Mouse (Mus musculus): ENCODE data around the gene Serpinb9f. TPM values are rescaled to one million over a fixed set of nuclear protein-coding genes. Genes with fewer than 3 reads are reported as not detected.
"Not testable (repeated sequence)": the region's sequence is repeated elsewhere in the genome, so short reads cannot be mapped to it uniquely, and the experiment has no call there.

Serpinb9f gene
- not detected in 2 replicates for polyA plus RNA-seq (2016; fragmentation: Nextera tagmentation; extraction: Ambion mirVana)

DNA sequence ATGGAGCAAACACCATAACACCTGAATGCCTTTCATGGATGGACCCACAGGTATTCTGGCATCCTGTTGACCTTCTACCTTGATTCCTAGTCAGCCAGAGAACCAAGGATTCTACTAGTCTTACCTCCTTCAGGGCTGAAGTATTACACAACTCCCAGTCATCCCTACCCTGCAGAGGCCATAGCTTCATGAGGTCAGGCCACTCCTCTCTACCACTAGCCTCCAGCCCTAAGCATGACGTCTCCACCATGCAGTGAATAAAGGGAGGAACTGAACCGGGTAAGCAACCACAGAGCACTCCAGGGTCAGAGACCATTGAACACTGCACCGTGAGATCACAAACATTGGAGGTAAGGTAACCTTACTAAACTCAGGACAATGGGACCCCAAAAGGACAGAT is at the start of gene Serpinb9f:
Gene Serpinb9f, plus strand, starts transcription at position 301 of the 400 bp plus-strand sequence.
- H3K4me3 ChIP-seq (replicated peaks), result not testable (repeated sequence)

DNA sequence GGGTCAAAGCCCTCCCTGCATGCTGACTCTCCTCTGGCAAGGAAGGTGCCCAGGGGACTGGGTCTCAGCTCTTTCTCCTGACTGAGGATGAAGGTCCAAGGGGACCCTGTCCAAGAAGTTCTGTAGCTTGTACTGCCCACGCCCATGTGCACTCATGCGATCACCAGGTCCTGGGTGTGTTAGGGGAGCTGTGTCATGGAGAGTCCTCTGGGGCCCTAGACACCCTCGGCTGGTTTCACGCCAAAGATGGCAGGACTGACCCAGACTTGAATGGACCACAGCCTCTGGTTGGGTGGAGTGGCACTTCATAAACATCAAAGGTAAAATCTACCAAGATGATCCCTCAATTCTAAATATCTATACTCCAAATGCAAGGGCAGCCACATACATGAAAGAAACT is 15.2 kb upstream of the Serpinb9f start:
- not testable (repeated sequence) for H3K4me1 ChIP-seq; H3K27me3 ChIP-seq; H3K9ac ChIP-seq; H3K36me3 ChIP-seq (replicated peaks); H3K27ac ChIP-seq; H3K4me2 ChIP-seq; H3K9me3 ChIP-seq; H3K4me3 ChIP-seq (replicated peaks); ATAC-seq (ENCODE audit: low FRiP score)
- 92% methylated on average over 4 of the region's 4 CpGs for WGBS

More for the DNA sequence above, at the start of gene Serpinb9f:
- not testable (repeated sequence) for H3K27ac ChIP-seq; ATAC-seq (ENCODE audit: low FRiP score); H3K4me1 ChIP-seq; H3K4me2 ChIP-seq; H3K9me3 ChIP-seq; H3K9ac ChIP-seq; H3K27me3 ChIP-seq; H3K36me3 ChIP-seq (replicated peaks)
- 88% methylated on average over 3 of the region's 3 CpGs for WGBS

DNA sequence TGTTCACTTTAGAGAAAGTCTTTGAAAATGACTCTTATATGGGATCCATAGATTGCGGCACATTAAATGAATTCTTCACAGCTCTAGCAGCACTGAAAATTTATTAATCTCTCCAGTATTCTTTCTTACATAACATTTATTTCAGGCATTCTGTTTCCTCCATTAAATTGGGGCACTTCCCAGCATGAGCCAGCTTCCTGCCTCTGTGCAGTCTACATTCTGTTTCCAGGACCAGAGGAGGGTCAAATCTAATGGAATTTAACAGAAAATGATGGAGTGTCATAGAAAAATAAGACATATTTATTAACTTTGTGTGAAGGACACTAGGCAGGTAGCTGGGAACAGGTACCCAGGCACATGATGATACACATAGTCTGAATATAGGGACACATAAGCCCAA is 32.8 kb downstream of the Serpinb9f start:
- not testable (repeated sequence) for H3K4me3 ChIP-seq (replicated peaks); H3K27ac ChIP-seq; H3K36me3 ChIP-seq (replicated peaks); H3K4me2 ChIP-seq; ATAC-seq (ENCODE audit: low FRiP score); H3K9me3 ChIP-seq; H3K9ac ChIP-seq; H3K27me3 ChIP-seq; H3K4me1 ChIP-seq
- WGBS, result 100% methylated on average over 1 of the region's 1 CpGs

Other genes starting within 250 kb of the Serpinb9f start
- gene Serpinb1b, start 245.5 kb upstream of the Serpinb9f start, polyA plus RNA-seq (2016; fragmentation: Nextera tagmentation; extraction: Ambion mirVana), result 0.98 and 0.99 TPM in 2 replicates
- not detected in 2 replicates for gene Serpinb9c, start 164.3 kb upstream of the Serpinb9f start, polyA plus RNA-seq (2016; fragmentation: Nextera tagmentation; extraction: Ambion mirVana)
- not detected in 2 replicates for gene Serpinb9d, start 131.1 kb upstream of the Serpinb9f start, polyA plus RNA-seq (2016; fragmentation: Nextera tagmentation; extraction: Ambion mirVana)
- gene Serpinb9e, start 74.5 kb upstream of the Serpinb9f start, polyA plus RNA-seq (2016; fragmentation: Nextera tagmentation; extraction: Ambion mirVana), result not detected in 2 replicates
- gene Gm11397, start 71.7 kb downstream of the Serpinb9f start, polyA plus RNA-seq (2016; fragmentation: Nextera tagmentation; extraction: Ambion mirVana), result not detected in 2 replicates
- gene Serpinb9g, start 160.7 kb downstream of the Serpinb9f start, polyA plus RNA-seq (2016; fragmentation: Nextera tagmentation; extraction: Ambion mirVana), result not detected in 2 replicates

Data from forebrain, embryonic 12.5 days (tissue).